Mouse (Mus musculus) CH12.LX (cell line): ENCODE data around the gene Rnd1. TPM values are rescaled to one million over a fixed set of nuclear protein-coding genes. Genes with fewer than 3 reads are reported as not detected.

Experiments
- DNase-seq: peaks from one replicate; pipeline ENCODE4 v3.0.0-alpha.2; 2013; ENCODE audit errors: extremely low read depth
- H3K27ac ChIP-seq: 2 replicates; pipeline ENCODE4 v1.5.1; 2012; ENCODE audit warnings: low read depth, mild to moderate bottlenecking, control low read depth, moderate library complexity; ENCODE audit not compliant: insufficient read depth
- H3K27me3 ChIP-seq: replicated peaks from 2 replicates; pipeline ENCODE3; 2012; ENCODE audit warnings: inconsistent platforms
- H3K36me3 ChIP-seq, 2 experiments: replicated peaks in 1 of 2; 2 replicates each; pipeline versions ENCODE3 to v1.6.1; 2012; ENCODE audit warnings: inconsistent platforms in 1 of 2, low read length in 1 of 2, mild to moderate bottlenecking in 1 of 2, mixed read lengths in 1 of 2, moderate library complexity in 1 of 2; ENCODE audit not compliant: control insufficient read depth in 1 of 2, insufficient read depth in 1 of 2
- H3K4me1 ChIP-seq, 2 experiments: 2 replicates each; pipeline ENCODE4 v1.6.1; 2012; ENCODE audit warnings: inconsistent platforms in 1 of 2, moderate library complexity in 1 of 2; ENCODE audit not compliant: insufficient read depth in 2 of 2, control insufficient read depth in 1 of 2
- H3K4me2 ChIP-seq: 2 replicates; pipeline ENCODE4 v1.6.1; 2012; ENCODE audit warnings: low read depth, mild to moderate bottlenecking, control low read depth; ENCODE audit not compliant: poor library complexity, insufficient read depth, severe bottlenecking
- H3K4me3 ChIP-seq, 3 experiments: fragments of 150-350 bp in 1 of 3; sonication (generic) in 1 of 3; replicated peaks in 1 of 3; 2 replicates each; pipeline versions ENCODE3 to v1.5.1; 2011 to 2012; ENCODE audit warnings: low read depth in 2 of 3, low read length in 2 of 3, mild to moderate bottlenecking in 2 of 3, moderate library complexity in 2 of 3, control low read depth in 1 of 3, improper control_type of control experiment in 1 of 3, inconsistent platforms in 1 of 3, mixed read lengths in 1 of 3; ENCODE audit not compliant: poor library complexity in 1 of 3
- H3K79me2 ChIP-seq: replicated peaks from 2 replicates; pipeline ENCODE4 v1.6.1; 2012; ENCODE audit warnings: mild to moderate bottlenecking, moderate library complexity; ENCODE audit not compliant: control insufficient read depth, poor library complexity, insufficient read depth, severe bottlenecking; ENCODE audit errors: extremely low read depth
- H3K9ac ChIP-seq: 2 replicates; pipeline ENCODE4 v1.6.1; 2012; ENCODE audit warnings: low read depth, mild to moderate bottlenecking, control low read depth, moderate library complexity; ENCODE audit not compliant: insufficient read depth
- H3K9me3 ChIP-seq: replicated peaks from 2 replicates; pipeline ENCODE3; 2012; ENCODE audit warnings: low read length, inconsistent platforms, mixed read lengths
- BHLHE40 ChIP-seq: IDR thresholded peaks from 2 replicates; pipeline ENCODE4 v1.6.1; 2011; ENCODE audit warnings: mild to moderate bottlenecking, low read depth, low read length, improper control_type of control experiment
- EP300 ChIP-seq: IDR thresholded peaks from 2 replicates; pipeline ENCODE4 v1.6.1; 2011; ENCODE audit warnings: low read length, improper control_type of control experiment
- IRF4 ChIP-seq: IDR thresholded peaks from 2 replicates; pipeline ENCODE4 v1.6.1; 2014; ENCODE audit warnings: low read depth, mild to moderate bottlenecking, inconsistent platforms, low read length, improper control_type of control experiment
- JUN ChIP-seq: IDR thresholded peaks from 2 replicates; pipeline ENCODE4 v1.6.1; 2011; ENCODE audit warnings: low read depth, mild to moderate bottlenecking, low read length, improper control_type of control experiment, moderate library complexity; ENCODE audit not compliant: insufficient read depth
- KAT2A ChIP-seq: IDR thresholded peaks from 2 replicates; pipeline ENCODE4 v1.6.1; 2012; ENCODE audit warnings: low read length, improper control_type of control experiment, inconsistent platforms; ENCODE audit not compliant: insufficient replicate concordance
- MAFK ChIP-seq: IDR thresholded peaks from 2 replicates; pipeline ENCODE4 v1.6.1; 2011; ENCODE audit warnings: low read length, improper control_type of control experiment; ENCODE audit not compliant: insufficient replicate concordance
- MAZ ChIP-seq: IDR thresholded peaks from 2 replicates; pipeline ENCODE4 v1.6.1; 2012; ENCODE audit warnings: low read depth, mild to moderate bottlenecking, inconsistent platforms, low read length, improper control_type of control experiment, moderate library complexity
- MEF2A ChIP-seq: IDR thresholded peaks from 2 replicates; pipeline ENCODE4 v1.6.1; 2014; ENCODE audit warnings: low read depth, mild to moderate bottlenecking, inconsistent platforms, low read length, improper control_type of control experiment, borderline replicate concordance
- MYC ChIP-seq: IDR thresholded peaks from 2 replicates; pipeline ENCODE4 v1.6.1; 2011; ENCODE audit warnings: low read depth, mild to moderate bottlenecking, improper control_type of control experiment, low read length
- NRF1 ChIP-seq: IDR thresholded peaks from 2 replicates; pipeline ENCODE4 v1.6.1; 2014; ENCODE audit warnings: low read depth, mild to moderate bottlenecking, inconsistent platforms, low read length, improper control_type of control experiment, moderate library complexity
- PAX5 ChIP-seq: IDR thresholded peaks from 2 replicates; pipeline ENCODE4 v1.6.1; 2012; ENCODE audit warnings: low read length, inconsistent platforms, mixed read lengths
- POLR2A ChIP-seq: IDR thresholded peaks from 2 replicates; pipeline ENCODE4 v1.6.1; 2011; ENCODE audit warnings: low read depth, mild to moderate bottlenecking, improper control_type of control experiment, low read length
- POLR2AphosphoS2 ChIP-seq: IDR thresholded peaks from 2 replicates; pipeline ENCODE4 v1.6.1; 2011; ENCODE audit warnings: low read depth, low read length, improper control_type of control experiment
- SMC3 ChIP-seq: IDR thresholded peaks from 2 replicates; pipeline ENCODE4 v1.6.1; 2011; ENCODE audit warnings: low read depth, low read length, improper control_type of control experiment
- TBP ChIP-seq: conservative IDR thresholded peaks from 2 replicates; pipeline ENCODE4 v1.6.1; 2011; ENCODE audit warnings: low read depth, low read length, improper control_type of control experiment
- TCF12 ChIP-seq: IDR thresholded peaks from 2 replicates; pipeline ENCODE4 v1.6.1; 2014; ENCODE audit warnings: low read depth, mild to moderate bottlenecking, inconsistent platforms, low read length, improper control_type of control experiment
- ZKSCAN1 ChIP-seq: IDR thresholded peaks from 2 replicates; pipeline ENCODE4 v1.6.1; 2012; ENCODE audit warnings: low read depth, inconsistent platforms, low read length, improper control_type of control experiment, borderline replicate concordance
- ZMIZ1 ChIP-seq: IDR thresholded peaks from 2 replicates; pipeline ENCODE4 v1.6.1; 2012; ENCODE audit warnings: low read depth, mild to moderate bottlenecking, inconsistent platforms, low read length, improper control_type of control experiment
- dilution Hi-C: fragments of 300-500 bp; cut with MboI; formaldehyde crosslinking; loops from 2 replicates; pipeline ENCODE4 v1.14.3; 2020; ENCODE audit warnings: low sequenced_read_pairs; ENCODE audit not compliant: extremely low pct_unique_long_range_greater_than_20kb, extremely low pct_ligation_motif_present
- in situ Hi-C: fragments of 300-500 bp; cut with MboI; formaldehyde crosslinking; loops from 3 replicates; pipeline ENCODE4 v1.14.3; 2019; ENCODE audit warnings: low sequenced_read_pairs, low pct_ligation_motif_present, low pct_unique_long_range_greater_than_20kb, mixed read lengths
- polyA plus RNA-seq: library from polyadenylated mRNA; unstranded; fragments of >175 nt; gene quantifications from 2 replicates; pipeline ENCODE4 v1.2.1, GENCODE M21; 2012; ENCODE audit warnings: low read depth; ENCODE audit not compliant: insufficient read length
- total RNA-seq, 2 experiments: library from RNA; depleted of rRNA; stranded (reverse); fragments of 300-350 nt in 1 of 2; fragments of >200 nt in 1 of 2; gene quantifications; 2 replicates each; pipeline ENCODE4 v1.2.3; 2012 to 2014

The Rnd1 gene
- total and polyA plus RNA-seq, 3 experiments, result 6.0 to 9.4 (median 6.3) TPM

GRCm38 (mm10) chr15:98722191-98722590, 44.9 kb upstream of the Rnd1 start:
- H3K36me3 ChIP-seq, result peaks cover 0 to 8% of the 10 kb centered on the region in 2 experiments
- dilution Hi-C loops (no loop called here), in situ Hi-C loops (loop anchor here (5.0 kb wide), 1 partner anchor 80 kb away; no protein-coding TSS in a partner anchor)
- H3K9me3 ChIP-seq, result no peaks in the 10 kb centered on the region
- H3K27me3 ChIP-seq, result no peaks in the 10 kb centered on the region
- no peaks in the 10 kb centered on the region for H3K79me2 ChIP-seq
- H3K27ac ChIP-seq, result no peak overlapping the region
- no peak overlapping the region for H3K4me2 ChIP-seq
- DNase-seq, result no peak
- H3K4me3 ChIP-seq, result no peak overlapping the region
- no peaks in the 10 kb centered on the region for H3K4me1 ChIP-seq
- TF ChIP-seq MEF2A, result no peak
- no peak for TF ChIP-seq PAX5
- TF ChIP-seq, all 38 proteins: peak for 0
- H3K9ac ChIP-seq, result no peak overlapping the region

- no peak for DNase-seq
- H3K4me3 ChIP-seq, result no peak overlapping the region
- H3K27ac ChIP-seq, result no peak overlapping the region
- no peaks in the 10 kb centered on the region for H3K9me3 ChIP-seq
- H3K36me3 ChIP-seq, result no peaks in the 10 kb centered on the region
- TF ChIP-seq PAX5, result no peak
- no peak for TF ChIP-seq ZMIZ1
- no peak for TF ChIP-seq POLR2AphosphoS2
- no peak overlapping the region for H3K4me2 ChIP-seq
- no peaks in the 10 kb centered on the region for H3K79me2 ChIP-seq
- in situ Hi-C loops (no loop called here), dilution Hi-C loops (no loop called here)
- no peaks in the 10 kb centered on the region for H3K4me1 ChIP-seq
- H3K9ac ChIP-seq, result no peak overlapping the region
- no peaks in the 10 kb centered on the region for H3K27me3 ChIP-seq
Measured at GRCm38 (mm10) chr15:98717301-98717700, 40.0 kb upstream of the Rnd1 start.

- H3K27ac ChIP-seq, result no peak overlapping the region
- no peak overlapping the region for H3K9ac ChIP-seq
- H3K4me2 ChIP-seq, result no peak overlapping the region
- dilution Hi-C loops, result no loop called here
- H3K36me3 ChIP-seq, result no peaks in the 10 kb centered on the region
- peaks cover 10% of the 10 kb centered on the region for H3K27me3 ChIP-seq
- H3K79me2 ChIP-seq, result no peaks in the 10 kb centered on the region
- H3K4me3 ChIP-seq, result no peak overlapping the region
- no peak for TF ChIP-seq BHLHE40
- TF ChIP-seq KAT2A, result no peak
- no peak for TF ChIP-seq EP300
- no peak for TF ChIP-seq MAFK
- TF ChIP-seq IRF4, result no peak
- TF ChIP-seq MYC, result no peak
- no peak for TF ChIP-seq JUN
- TF ChIP-seq SMC3, result no peak
- TF ChIP-seq NRF1, result no peak
- no peak for TF ChIP-seq MAZ
- no peak for TF ChIP-seq TBP
- TF ChIP-seq ZKSCAN1, result no peak
- TF ChIP-seq POLR2A, result no peak
- no peak for TF ChIP-seq TCF12
- in situ Hi-C loops, result no loop called here
- H3K9me3 ChIP-seq, result no peaks in the 10 kb centered on the region
- DNase-seq, result no peak
- peaks cover 0 to 6% of the 10 kb centered on the region in 2 experiments; a peak in 1 of 4 replicates for H3K4me1 ChIP-seq
Measured at GRCm38 (mm10) chr15:98714230-98714652, 37.0 kb upstream of the Rnd1 start.
